Mouse (Mus musculus): ENCODE results near the gene Kcnip4. TPM values are rescaled to one million over a fixed set of nuclear protein-coding genes. Genes with fewer than 3 reads are reported as not detected.

Kcnip4 gene
- polyA plus RNA-seq, 1 experiment from 2014 or later, result 26.1 TPM

GRCm38 (mm10) chr5:48636675-48637074 lies 888.0 kb downstream of the Kcnip4 start:
- Histone ChIP-seq H3K27me3 (ENCODE audit: control insufficient read depth, insufficient read depth, low read length) (no peaks in the 10 kb centered on the region), H3K4me2 (ENCODE audit: low read depth, low read length) (no peak overlapping the region), H3K4me1 (ENCODE audit: control insufficient read depth, insufficient read depth, low read length) (no peaks in the 10 kb centered on the region), H3K9me3 (ENCODE audit: control insufficient read depth, low read length) (no peaks in the 10 kb centered on the region), H3K36me3 (ENCODE audit: control insufficient read depth, insufficient read depth, low read length) (no peaks in the 10 kb centered on the region), H3K9ac (replicated peaks; ENCODE audit: low read depth, low read length) (no peak overlapping the region), H3K4me3 (ENCODE audit: low read depth, low read length) (no peak overlapping the region), H3K27ac (ENCODE audit: low read depth, low read length) (no peak overlapping the region)
- WGBS, result 88% methylated on average over 6 of the region's 6 CpGs
- ATAC-seq (ENCODE audit: low read depth), result no peak

- Histone ChIP-seq H3K27me3 (ENCODE audit: control insufficient read depth, insufficient read depth, low read length) (no peaks in the 10 kb centered on the region), H3K27ac (ENCODE audit: low read depth, low read length) (no peak overlapping the region), H3K9ac (replicated peaks; ENCODE audit: low read depth, low read length) (no peak overlapping the region), H3K4me1 (ENCODE audit: control insufficient read depth, insufficient read depth, low read length) (no peaks in the 10 kb centered on the region), H3K4me2 (ENCODE audit: low read depth, low read length) (no peak overlapping the region), H3K9me3 (ENCODE audit: control insufficient read depth, low read length) (no peaks in the 10 kb centered on the region), H3K4me3 (ENCODE audit: low read depth, low read length) (no peak overlapping the region), H3K36me3 (ENCODE audit: control insufficient read depth, insufficient read depth, low read length) (no peaks in the 10 kb centered on the region)
- WGBS, result 87% methylated on average over 3 of the region's 3 CpGs
- ATAC-seq (ENCODE audit: low read depth), result no peak
These were observed 891.1 kb downstream of the Kcnip4 start for GRCm38 (mm10) chr5:48633631-48634030.

- H3K4me1 ChIP-seq (ENCODE audit: control insufficient read depth, insufficient read depth, low read length), result no peaks in the 10 kb centered on the region
- H3K27me3 ChIP-seq (ENCODE audit: control insufficient read depth, insufficient read depth, low read length), result no peaks in the 10 kb centered on the region
- H3K9me3 ChIP-seq (ENCODE audit: control insufficient read depth, low read length), result no peaks in the 10 kb centered on the region
- WGBS, result 77% methylated on average over 7 of the region's 7 CpGs
- ATAC-seq (ENCODE audit: low read depth), result no peak
- no peak overlapping the region for H3K9ac ChIP-seq (replicated peaks; ENCODE audit: low read depth, low read length)
- H3K27ac ChIP-seq (ENCODE audit: low read depth, low read length), result no peak overlapping the region
- H3K4me3 ChIP-seq (ENCODE audit: low read depth, low read length), result no peak overlapping the region
- H3K4me2 ChIP-seq (ENCODE audit: low read depth, low read length), result no peak overlapping the region
- no peaks in the 10 kb centered on the region for H3K36me3 ChIP-seq (ENCODE audit: control insufficient read depth, insufficient read depth, low read length)
These were observed 901.3 kb downstream of the Kcnip4 start for GRCm38 (mm10) chr5:48623370-48623769.

GRCm38 (mm10) chr5:48606916-48607315 lies 917.8 kb downstream of the Kcnip4 start:
- Histone ChIP-seq H3K9me3 (ENCODE audit: control insufficient read depth, low read length) (no peaks in the 10 kb centered on the region), H3K27ac (ENCODE audit: low read depth, low read length) (no peak overlapping the region), H3K4me1 (ENCODE audit: control insufficient read depth, insufficient read depth, low read length) (no peaks in the 10 kb centered on the region), H3K36me3 (ENCODE audit: control insufficient read depth, insufficient read depth, low read length) (no peaks in the 10 kb centered on the region), H3K27me3 (ENCODE audit: control insufficient read depth, insufficient read depth, low read length) (no peaks in the 10 kb centered on the region), H3K9ac (replicated peaks; ENCODE audit: low read depth, low read length) (no peak overlapping the region), H3K4me3 (ENCODE audit: low read depth, low read length) (no peak overlapping the region), H3K4me2 (ENCODE audit: low read depth, low read length) (no peak overlapping the region)
- WGBS, result 77% methylated on average over 5 of the region's 5 CpGs
- no peak for ATAC-seq (ENCODE audit: low read depth)

GRCm38 (mm10) chr5:48606281-48606680 lies 918.4 kb downstream of the Kcnip4 start:
- H3K4me3 ChIP-seq (ENCODE audit: low read depth, low read length), result no peak overlapping the region
- no peak overlapping the region for H3K9ac ChIP-seq (replicated peaks; ENCODE audit: low read depth, low read length)
- WGBS, result 86% methylated on average over 9 of the region's 9 CpGs
- no peaks in the 10 kb centered on the region for H3K4me1 ChIP-seq (ENCODE audit: control insufficient read depth, insufficient read depth, low read length)
- no peaks in the 10 kb centered on the region for H3K9me3 ChIP-seq (ENCODE audit: control insufficient read depth, low read length)
- no peaks in the 10 kb centered on the region for H3K36me3 ChIP-seq (ENCODE audit: control insufficient read depth, insufficient read depth, low read length)
- ATAC-seq (ENCODE audit: low read depth), result no peak
- H3K27ac ChIP-seq (ENCODE audit: low read depth, low read length), result no peak overlapping the region
- no peak overlapping the region for H3K4me2 ChIP-seq (ENCODE audit: low read depth, low read length)
- no peaks in the 10 kb centered on the region for H3K27me3 ChIP-seq (ENCODE audit: control insufficient read depth, insufficient read depth, low read length)

GRCm38 (mm10) chr5:48599481-48600040 lies 925.1 kb downstream of the Kcnip4 start:
- WGBS, result 1% methylated on average over 12 of the region's 12 CpGs
- peak; percentile 81 for ATAC-seq (ENCODE audit: low read depth)
- Histone ChIP-seq H3K9ac (replicated peaks; ENCODE audit: low read depth, low read length) (peak overlapping the region; percentile 45; the same call in 1 of the 2 replicates), H3K4me2 (ENCODE audit: low read depth, low read length) (peak overlapping the region; percentile 40), H3K27ac (ENCODE audit: low read depth, low read length) (no peak overlapping the region), H3K27me3 (ENCODE audit: control insufficient read depth, insufficient read depth, low read length) (no peaks in the 10 kb centered on the region), H3K4me3 (ENCODE audit: low read depth, low read length) (peak overlapping the region; percentile 16), H3K4me1 (ENCODE audit: control insufficient read depth, insufficient read depth, low read length) (no peaks in the 10 kb centered on the region), H3K36me3 (ENCODE audit: control insufficient read depth, insufficient read depth, low read length) (no peaks in the 10 kb centered on the region), H3K9me3 (ENCODE audit: control insufficient read depth, low read length) (no peaks in the 10 kb centered on the region)

- Histone ChIP-seq H3K4me3 (ENCODE audit: low read depth, low read length) (no peak overlapping the region), H3K9ac (replicated peaks; ENCODE audit: low read depth, low read length) (no peak overlapping the region), H3K9me3 (ENCODE audit: control insufficient read depth, low read length) (no peaks in the 10 kb centered on the region), H3K27me3 (ENCODE audit: control insufficient read depth, insufficient read depth, low read length) (no peaks in the 10 kb centered on the region), H3K4me2 (ENCODE audit: low read depth, low read length) (no peak overlapping the region), H3K27ac (ENCODE audit: low read depth, low read length) (no peak overlapping the region), H3K4me1 (ENCODE audit: control insufficient read depth, insufficient read depth, low read length) (no peaks in the 10 kb centered on the region), H3K36me3 (ENCODE audit: control insufficient read depth, insufficient read depth, low read length) (no peaks in the 10 kb centered on the region)
- ATAC-seq (ENCODE audit: low read depth), result no peak
These were observed 936.7 kb downstream of the Kcnip4 start for GRCm38 (mm10) chr5:48588014-48588413.

- no peaks in the 10 kb centered on the region for H3K36me3 ChIP-seq (ENCODE audit: control insufficient read depth, insufficient read depth, low read length)
- no peak overlapping the region for H3K9ac ChIP-seq (replicated peaks; ENCODE audit: low read depth, low read length)
- H3K4me1 ChIP-seq (ENCODE audit: control insufficient read depth, insufficient read depth, low read length), result no peaks in the 10 kb centered on the region
- H3K9me3 ChIP-seq (ENCODE audit: control insufficient read depth, low read length), result no peaks in the 10 kb centered on the region
- no peaks in the 10 kb centered on the region for H3K27me3 ChIP-seq (ENCODE audit: control insufficient read depth, insufficient read depth, low read length)
- no peak overlapping the region for H3K4me3 ChIP-seq (ENCODE audit: low read depth, low read length)
- WGBS, result 47% methylated on average over 1 of the region's 1 CpGs
- no peak overlapping the region for H3K27ac ChIP-seq (ENCODE audit: low read depth, low read length)
- H3K4me2 ChIP-seq (ENCODE audit: low read depth, low read length), result no peak overlapping the region
- no peak for ATAC-seq (ENCODE audit: low read depth)
These were observed 941.3 kb downstream of the Kcnip4 start for GRCm38 (mm10) chr5:48583431-48583830.

GRCm38 (mm10) chr5:48563996-48564587 lies 960.6 kb downstream of the Kcnip4 start:
- H3K4me3 ChIP-seq (ENCODE audit: low read depth, low read length), result no peak overlapping the region
- H3K9ac ChIP-seq (replicated peaks; ENCODE audit: low read depth, low read length), result no peak overlapping the region
- H3K9me3 ChIP-seq (ENCODE audit: control insufficient read depth, low read length), result no peaks in the 10 kb centered on the region
- H3K4me1 ChIP-seq (ENCODE audit: control insufficient read depth, insufficient read depth, low read length), result no peaks in the 10 kb centered on the region
- no peak for ATAC-seq (ENCODE audit: low read depth)
- WGBS, result 79% methylated on average over 3 of the region's 3 CpGs
- H3K27me3 ChIP-seq (ENCODE audit: control insufficient read depth, insufficient read depth, low read length), result no peaks in the 10 kb centered on the region
- no peak overlapping the region for H3K27ac ChIP-seq (ENCODE audit: low read depth, low read length)
- no peak overlapping the region for H3K4me2 ChIP-seq (ENCODE audit: low read depth, low read length)
- no peaks in the 10 kb centered on the region for H3K36me3 ChIP-seq (ENCODE audit: control insufficient read depth, insufficient read depth, low read length)
